Mouse (Mus musculus) intestine, postnatal 0 days (tissue): ENCODE measurements around the gene Tnks2. TPM values are rescaled to one million over a fixed set of nuclear protein-coding genes. Genes with fewer than 3 reads are reported as not detected.

Experiments
- ATAC-seq: fragments of 200-750 bp; cut with Nextera tagmentation; 2 replicates; pipeline ENCODE4 v1.8.0; 2017; ENCODE audit warnings: mild to moderate bottlenecking, moderate TSS enrichment, moderate library complexity
- H3K27ac ChIP-seq: fragments of 300-500 bp; sonication (generic); 2 replicates; pipeline ENCODE4 v1.5.1; 2014; ENCODE audit warnings: mild to moderate bottlenecking, low read depth, low read length, moderate library complexity
- H3K27me3 ChIP-seq: fragments of 300-500 bp; sonication (generic); replicated peaks from 2 replicates; pipeline ENCODE4 v1.6.1; 2014; ENCODE audit warnings: low read length, mixed read lengths; ENCODE audit not compliant: control insufficient read depth, insufficient read depth
- H3K36me3 ChIP-seq: fragments of 300-500 bp; sonication (generic); 2 replicates; pipeline ENCODE4 v1.6.1; 2014; ENCODE audit warnings: mild to moderate bottlenecking, moderate library complexity; ENCODE audit not compliant: control insufficient read depth, insufficient read depth
- H3K4me1 ChIP-seq: fragments of 300-500 bp; sonication (generic); replicated peaks from 2 replicates; pipeline ENCODE4 v1.6.1; 2014; ENCODE audit warnings: antibody characterized with exemption, low read length, mixed read lengths; ENCODE audit not compliant: control insufficient read depth, insufficient read depth
- H3K4me2 ChIP-seq: fragments of 300-500 bp; sonication (generic); replicated peaks from 2 replicates; pipeline ENCODE4 v1.6.1; 2014; ENCODE audit warnings: low read depth, mild to moderate bottlenecking, moderate library complexity
- H3K4me3 ChIP-seq: fragments of 300-500 bp; sonication (generic); 2 replicates; pipeline ENCODE4 v1.5.1; 2014; ENCODE audit warnings: low read depth, low read length
- H3K9ac ChIP-seq: fragments of 300-500 bp; sonication (generic); 2 replicates; pipeline ENCODE4 v1.6.1; 2014; ENCODE audit warnings: mild to moderate bottlenecking, low read depth, low read length
- H3K9me3 ChIP-seq: fragments of 300-500 bp; sonication (generic); 2 replicates; pipeline ENCODE4 v1.6.1; 2016; ENCODE audit warnings: mixed run types; ENCODE audit not compliant: control insufficient read depth
- CTCF ChIP-seq: sonication (generic); IDR thresholded peaks from 2 replicates; pipeline ENCODE4 v1.5.1; 2016; ENCODE audit warnings: low read depth, mild to moderate bottlenecking, control low read depth, antibody characterized with exemption, moderate library complexity
- WGBS: fragments of 180-500 bp; shearing (Covaris S2); extraction: QIAGEN DNeasy Blood & Tissue Kit; methylation state at CpG from one replicate; pipeline ENCODE4 v1.1.7; 2014; 5-methylcytosine and 5-hydroxymethylcytosine counted together
- polyA plus RNA-seq: library from polyadenylated mRNA; unstranded; fragments of >200 nt; fragmentation: Nextera tagmentation; extraction: Ambion mirVana; gene quantifications from 2 replicates; pipeline ENCODE4 v1.2.1, GENCODE M21; 2015

Tnks2 gene
- polyA plus RNA-seq, 1 experiment from 2014 or later = 19.2 TPM

DNA sequence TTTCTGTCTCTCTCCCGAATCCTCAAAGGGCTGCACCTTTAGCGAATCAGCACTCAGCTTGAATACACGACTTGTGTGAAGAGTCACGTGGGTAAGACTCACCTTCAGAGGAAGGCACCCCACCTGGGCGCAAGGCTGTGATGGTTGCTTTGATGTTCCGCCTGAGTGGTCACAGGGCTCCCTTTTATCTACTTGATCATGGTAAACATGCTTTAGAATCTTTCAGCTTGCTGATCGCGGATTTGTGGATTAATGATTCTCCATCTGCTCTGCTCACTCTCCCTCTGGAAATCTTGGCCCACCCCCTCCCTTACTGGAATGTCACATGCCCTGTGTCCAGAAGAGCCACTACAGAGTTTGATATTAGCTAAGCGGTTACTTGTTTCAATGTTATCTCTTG lies 37.1 kb upstream of the Tnks2 start:
- H3K27me3 ChIP-seq = no peaks in the 10 kb centered on the region
- no peaks in the 10 kb centered on the region for H3K9me3 ChIP-seq
- H3K4me2 ChIP-seq = no peak overlapping the region
- H3K4me3 ChIP-seq = no peak overlapping the region
- H3K36me3 ChIP-seq = no peaks in the 10 kb centered on the region
- no peak for TF ChIP-seq CTCF
- 41% methylated on average over 9 of the region's 9 CpGs for WGBS
- no peak overlapping the region for H3K9ac ChIP-seq
- no peak overlapping the region for H3K27ac ChIP-seq
- no peak for ATAC-seq
- no peaks in the 10 kb centered on the region; the same call in none of the 2 replicates for H3K4me1 ChIP-seq

GRCm38 (mm10) chr19:36800288-36800687 lies 33.7 kb upstream of the Tnks2 start:
- Histone ChIP-seq H3K27ac (no peak overlapping the region), H3K36me3 (no peaks in the 10 kb centered on the region), H3K4me1 (no peaks in the 10 kb centered on the region; the same call in none of the 2 replicates), H3K27me3 (no peaks in the 10 kb centered on the region), H3K4me2 (no peak overlapping the region), H3K9ac (no peak overlapping the region), H3K9me3 (no peaks in the 10 kb centered on the region), H3K4me3 (no peak overlapping the region)
- no peak for TF ChIP-seq CTCF
- 66% methylated on average over 7 of the region's 7 CpGs for WGBS
- no peak for ATAC-seq

DNA sequence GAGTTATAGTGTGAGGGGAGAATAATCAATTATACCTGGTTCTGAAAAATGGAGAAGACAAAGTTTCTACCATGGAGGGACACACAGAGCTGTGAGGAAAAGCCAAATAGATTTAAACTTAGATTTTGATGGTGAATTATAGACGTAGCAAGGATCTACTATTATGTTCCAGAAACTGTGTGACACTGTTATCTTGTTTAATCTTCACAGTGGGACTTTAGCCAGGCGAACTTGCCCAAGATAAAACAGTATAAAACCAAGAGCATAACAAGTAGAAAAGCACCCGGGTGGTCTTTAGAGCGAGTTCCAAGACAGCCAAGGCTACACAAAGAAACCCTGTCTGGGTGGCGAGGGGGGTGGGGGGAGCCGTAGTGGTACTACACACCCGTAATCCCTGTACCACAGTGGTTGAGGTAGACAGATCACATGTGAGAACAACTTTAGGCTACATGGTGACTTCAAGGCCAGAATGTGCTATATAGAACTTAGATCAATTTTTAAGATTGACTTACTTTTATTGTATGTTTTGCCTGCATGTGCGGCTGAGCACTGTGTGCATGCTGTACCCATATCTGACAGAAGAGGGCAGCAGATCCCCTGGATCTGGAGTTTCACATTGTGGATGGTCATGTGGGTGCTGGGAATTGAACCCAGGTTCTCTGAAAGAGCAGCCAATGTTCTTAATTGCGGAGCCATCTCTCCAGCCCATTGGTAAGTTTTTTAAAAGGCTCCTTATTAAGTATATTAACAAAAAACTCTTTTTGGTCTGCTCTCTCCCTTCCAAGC lies 32.0 kb upstream of the Tnks2 start:
- Histone ChIP-seq H3K9ac (no peak overlapping the region), H3K27ac (no peak overlapping the region), H3K4me1 (no peaks in the 10 kb centered on the region; the same call in 1 of the 2 replicates), H3K36me3 (no peaks in the 10 kb centered on the region), H3K27me3 (no peaks in the 10 kb centered on the region), H3K4me3 (no peak overlapping the region), H3K9me3 (no peaks in the 10 kb centered on the region), H3K4me2 (no peak overlapping the region)
- 79% methylated on average over 9 of the region's 9 CpGs for WGBS
- peak; percentile 56 for TF ChIP-seq CTCF
- ATAC-seq = no peak

GRCm38 (mm10) chr19:36803403-36803802 lies 30.6 kb upstream of the Tnks2 start:
- H3K4me3 ChIP-seq = no peak overlapping the region
- WGBS = 76% methylated on average over 8 of the region's 8 CpGs
- no peak for ATAC-seq
- no peak overlapping the region for H3K4me2 ChIP-seq
- H3K36me3 ChIP-seq = no peaks in the 10 kb centered on the region
- no peak overlapping the region for H3K9ac ChIP-seq
- no peak overlapping the region for H3K27ac ChIP-seq
- H3K4me1 ChIP-seq = no peaks in the 10 kb centered on the region; the same call in 1 of the 2 replicates
- H3K9me3 ChIP-seq = no peaks in the 10 kb centered on the region
- TF ChIP-seq CTCF = no peak
- no peaks in the 10 kb centered on the region for H3K27me3 ChIP-seq

DNA sequence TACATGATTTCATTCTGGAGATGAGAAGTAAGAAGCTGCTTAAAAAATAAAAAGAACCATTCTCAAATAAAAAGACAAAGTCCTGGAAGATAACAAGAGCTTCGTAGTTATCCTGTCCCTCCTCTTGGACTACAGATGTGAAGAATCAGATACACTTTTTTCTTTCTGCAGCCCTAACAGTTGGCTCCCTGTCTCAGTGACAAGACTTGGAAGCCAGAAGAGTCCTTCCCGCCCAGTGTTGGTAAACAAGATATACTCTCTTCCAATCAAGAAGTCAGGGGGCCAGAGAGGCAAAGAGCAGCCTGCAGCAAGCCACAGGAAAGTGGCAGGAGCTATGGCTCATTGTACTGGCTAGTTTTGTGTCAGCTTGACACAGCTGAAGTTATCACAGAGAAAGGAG lies 27.2 kb upstream of the Tnks2 start:
- H3K4me2 ChIP-seq = no peak overlapping the region
- H3K4me3 ChIP-seq = no peak overlapping the region
- no peak for TF ChIP-seq CTCF
- H3K27me3 ChIP-seq = no peaks in the 10 kb centered on the region
- ATAC-seq = no peak
- H3K9ac ChIP-seq = no peak overlapping the region
- H3K27ac ChIP-seq = no peak overlapping the region
- WGBS = 63% methylated on average over 2 of the region's 2 CpGs
- no peaks in the 10 kb centered on the region; the same call in none of the 2 replicates for H3K4me1 ChIP-seq
- no peaks in the 10 kb centered on the region for H3K36me3 ChIP-seq
- no peaks in the 10 kb centered on the region for H3K9me3 ChIP-seq

DNA sequence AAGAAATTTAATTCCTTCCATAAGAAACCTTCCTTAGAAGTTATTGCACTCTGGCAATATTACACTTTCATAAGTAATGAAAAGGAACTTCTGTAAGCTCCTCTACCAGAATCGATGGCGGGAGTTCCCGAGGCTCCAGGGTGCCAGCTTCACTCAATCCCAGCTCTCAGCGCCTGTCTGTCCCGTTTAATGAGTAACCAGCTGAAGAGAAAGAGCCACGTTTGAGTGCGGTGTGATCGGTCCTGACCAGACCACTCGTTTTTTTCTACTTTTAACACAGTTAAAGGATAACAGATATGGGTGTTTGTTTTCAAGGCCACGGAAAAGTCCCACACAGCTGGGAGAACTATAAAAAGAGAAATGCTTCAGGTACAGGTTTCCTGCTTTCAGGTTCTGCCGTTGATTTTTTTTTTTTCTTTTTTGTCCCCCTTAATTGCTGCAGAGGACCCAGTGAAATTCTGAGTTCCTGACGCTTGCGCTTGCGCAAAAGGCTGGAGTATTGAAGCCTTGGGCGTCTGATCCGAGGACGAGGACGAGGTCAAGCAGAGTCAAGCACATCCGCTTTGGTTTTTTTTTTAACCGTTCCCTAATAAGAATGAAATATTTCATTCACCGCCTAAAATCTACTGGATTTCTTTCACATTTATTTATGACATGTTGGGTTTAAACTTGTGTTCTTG lies 25.5 kb upstream of the Tnks2 start:
- Histone ChIP-seq H3K27ac (no peak overlapping the region), H3K4me1 (no peaks in the 10 kb centered on the region; the same call in 1 of the 2 replicates), H3K27me3 (no peaks in the 10 kb centered on the region), H3K4me2 (peak overlapping the region; percentile 56), H3K4me3 (peak overlapping the region; percentile 20), H3K36me3 (no peaks in the 10 kb centered on the region), H3K9me3 (no peaks in the 10 kb centered on the region), H3K9ac (no peak overlapping the region)
- TF ChIP-seq CTCF = no peak
- 28% methylated on average over 21 of the region's 21 CpGs for WGBS
- peak; percentile 51; the same call in 1 of the 2 replicates for ATAC-seq
